Mouse (Mus musculus): ENCODE results near the gene Rhot1. TPM values are rescaled to one million over a fixed set of nuclear protein-coding genes. Genes with fewer than 3 reads are reported as not detected.

Gene Rhot1
- polyA plus RNA-seq, 1 experiment, result 35.5 TPM

GRCm38 (mm10) chr11:80199773-80200172 is 9.0 kb upstream of the Rhot1 start:
- Histone ChIP-seq H3K4me1 (ENCODE audit: control insufficient read depth, insufficient read depth, low read length) (no peaks in the 10 kb centered on the region), H3K36me3 (ENCODE audit: control insufficient read depth, insufficient read depth, low read length) (no peaks in the 10 kb centered on the region), H3K27me3 (ENCODE audit: control insufficient read depth, insufficient read depth, low read length) (no peaks in the 10 kb centered on the region), H3K4me3 (ENCODE audit: control insufficient read depth, low read depth, low read length) (no peak overlapping the region), H3K27ac (ENCODE audit: control insufficient read depth, insufficient read depth, low read depth, low read length) (no peak overlapping the region)
- no peak for TF ChIP-seq CTCF (IDR thresholded peaks at IDR 0.05; ENCODE audit: control insufficient read depth, insufficient read depth, insufficient replicate concordance, low read depth, low read length)

- TF ChIP-seq CTCF (IDR thresholded peaks at IDR 0.05; ENCODE audit: control insufficient read depth, insufficient read depth, insufficient replicate concordance, low read depth, low read length), result no peak
- no peak for TF ChIP-seq POLR2A (IDR thresholded peaks at IDR 0.05; ENCODE audit: control insufficient read depth, low read depth, low read length)
- Histone ChIP-seq H3K36me3 (ENCODE audit: control insufficient read depth, insufficient read depth, low read length) (no peaks in the 10 kb centered on the region), H3K4me3 (ENCODE audit: control insufficient read depth, low read depth, low read length) (no peak overlapping the region), H3K27me3 (ENCODE audit: control insufficient read depth, insufficient read depth, low read length) (no peaks in the 10 kb centered on the region), H3K27ac (ENCODE audit: control insufficient read depth, insufficient read depth, low read depth, low read length) (no peak overlapping the region), H3K4me1 (ENCODE audit: control insufficient read depth, insufficient read depth, low read length) (no peaks in the 10 kb centered on the region)
Observed at GRCm38 (mm10) chr11:80200326-80200725, 8.5 kb upstream of the Rhot1 start.

- Histone ChIP-seq H3K4me1 (ENCODE audit: control insufficient read depth, insufficient read depth, low read length) (no peaks in the 10 kb centered on the region), H3K27ac (ENCODE audit: control insufficient read depth, insufficient read depth, low read depth, low read length) (no peak overlapping the region), H3K36me3 (ENCODE audit: control insufficient read depth, insufficient read depth, low read length) (no peaks in the 10 kb centered on the region), H3K4me3 (ENCODE audit: control insufficient read depth, low read depth, low read length) (no peak overlapping the region), H3K27me3 (ENCODE audit: control insufficient read depth, insufficient read depth, low read length) (no peaks in the 10 kb centered on the region)
- TF ChIP-seq CTCF (IDR thresholded peaks at IDR 0.05; ENCODE audit: control insufficient read depth, insufficient read depth, insufficient replicate concordance, low read depth, low read length), result no peak
- TF ChIP-seq POLR2A (IDR thresholded peaks at IDR 0.05; ENCODE audit: control insufficient read depth, low read depth, low read length), result no peak
Observed at GRCm38 (mm10) chr11:80202296-80202695, 6.5 kb upstream of the Rhot1 start.

GRCm38 (mm10) chr11:80204037-80204436 is 4.8 kb upstream of the Rhot1 start:
- Histone ChIP-seq H3K4me3 (ENCODE audit: control insufficient read depth, low read depth, low read length) (no peak overlapping the region), H3K27ac (ENCODE audit: control insufficient read depth, insufficient read depth, low read depth, low read length) (no peak overlapping the region), H3K27me3 (ENCODE audit: control insufficient read depth, insufficient read depth, low read length) (no peaks in the 10 kb centered on the region), H3K4me1 (ENCODE audit: control insufficient read depth, insufficient read depth, low read length) (no peaks in the 10 kb centered on the region), H3K36me3 (ENCODE audit: control insufficient read depth, insufficient read depth, low read length) (no peaks in the 10 kb centered on the region)
- TF ChIP-seq CTCF (IDR thresholded peaks at IDR 0.05; ENCODE audit: control insufficient read depth, insufficient read depth, insufficient replicate concordance, low read depth, low read length), result no peak
- no peak for TF ChIP-seq POLR2A (IDR thresholded peaks at IDR 0.05; ENCODE audit: control insufficient read depth, low read depth, low read length)

GRCm38 (mm10) chr11:80204941-80205340 is 3.9 kb upstream of the Rhot1 start:
- H3K27me3 ChIP-seq (ENCODE audit: control insufficient read depth, insufficient read depth, low read length), result no peaks in the 10 kb centered on the region
- H3K27ac ChIP-seq (ENCODE audit: control insufficient read depth, insufficient read depth, low read depth, low read length), result no peak overlapping the region
- H3K4me1 ChIP-seq (ENCODE audit: control insufficient read depth, insufficient read depth, low read length), result no peaks in the 10 kb centered on the region
- H3K4me3 ChIP-seq (ENCODE audit: control insufficient read depth, low read depth, low read length), result no peak overlapping the region
- no peaks in the 10 kb centered on the region for H3K36me3 ChIP-seq (ENCODE audit: control insufficient read depth, insufficient read depth, low read length)
- TF ChIP-seq POLR2A (IDR thresholded peaks at IDR 0.05; ENCODE audit: control insufficient read depth, low read depth, low read length), result no peak
- no peak for TF ChIP-seq CTCF (IDR thresholded peaks at IDR 0.05; ENCODE audit: control insufficient read depth, insufficient read depth, insufficient replicate concordance, low read depth, low read length)

- H3K27ac ChIP-seq (ENCODE audit: control insufficient read depth, insufficient read depth, low read depth, low read length), result no peak overlapping the region
- no peaks in the 10 kb centered on the region for H3K27me3 ChIP-seq (ENCODE audit: control insufficient read depth, insufficient read depth, low read length)
- TF ChIP-seq POLR2A (IDR thresholded peaks at IDR 0.05; ENCODE audit: control insufficient read depth, low read depth, low read length), result no peak
- TF ChIP-seq CTCF (IDR thresholded peaks at IDR 0.05; ENCODE audit: control insufficient read depth, insufficient read depth, insufficient replicate concordance, low read depth, low read length), result no peak
- no peaks in the 10 kb centered on the region for H3K36me3 ChIP-seq (ENCODE audit: control insufficient read depth, insufficient read depth, low read length)
- peak overlapping the region; percentile 98 for H3K4me3 ChIP-seq (ENCODE audit: control insufficient read depth, low read depth, low read length)
- H3K4me1 ChIP-seq (ENCODE audit: control insufficient read depth, insufficient read depth, low read length), result peaks cover 2% of the 10 kb centered on the region
Observed at GRCm38 (mm10) chr11:80208465-80208859, 357 bp upstream of the Rhot1 start.

- H3K4me1 ChIP-seq (ENCODE audit: control insufficient read depth, insufficient read depth, low read length), result peaks cover 2% of the 10 kb centered on the region
- H3K36me3 ChIP-seq (ENCODE audit: control insufficient read depth, insufficient read depth, low read length), result no peaks in the 10 kb centered on the region
- H3K27ac ChIP-seq (ENCODE audit: control insufficient read depth, insufficient read depth, low read depth, low read length), result no peak overlapping the region
- no peak overlapping the region for H3K4me3 ChIP-seq (ENCODE audit: control insufficient read depth, low read depth, low read length)
- no peak for TF ChIP-seq POLR2A (IDR thresholded peaks at IDR 0.05; ENCODE audit: control insufficient read depth, low read depth, low read length)
- no peak for TF ChIP-seq CTCF (IDR thresholded peaks at IDR 0.05; ENCODE audit: control insufficient read depth, insufficient read depth, insufficient replicate concordance, low read depth, low read length)
- no peaks in the 10 kb centered on the region for H3K27me3 ChIP-seq (ENCODE audit: control insufficient read depth, insufficient read depth, low read length)
Observed at GRCm38 (mm10) chr11:80210321-80210720, 1.5 kb downstream of the Rhot1 start.

- no peak for TF ChIP-seq POLR2A (IDR thresholded peaks at IDR 0.05; ENCODE audit: control insufficient read depth, low read depth, low read length)
- TF ChIP-seq CTCF (IDR thresholded peaks at IDR 0.05; ENCODE audit: control insufficient read depth, insufficient read depth, insufficient replicate concordance, low read depth, low read length), result no peak
- no peak overlapping the region for H3K27ac ChIP-seq (ENCODE audit: control insufficient read depth, insufficient read depth, low read depth, low read length)
- no peaks in the 10 kb centered on the region for H3K36me3 ChIP-seq (ENCODE audit: control insufficient read depth, insufficient read depth, low read length)
- H3K27me3 ChIP-seq (ENCODE audit: control insufficient read depth, insufficient read depth, low read length), result no peaks in the 10 kb centered on the region
- H3K4me1 ChIP-seq (ENCODE audit: control insufficient read depth, insufficient read depth, low read length), result peaks cover 2% of the 10 kb centered on the region
- H3K4me3 ChIP-seq (ENCODE audit: control insufficient read depth, low read depth, low read length), result no peak overlapping the region
Observed at GRCm38 (mm10) chr11:80212282-80212681, 3.5 kb downstream of the Rhot1 start.
